Mouse (Mus musculus) adrenal gland, postnatal 25 days (tissue): ENCODE data around the gene Nrde2. TPM values are rescaled to one million over a fixed set of nuclear protein-coding genes. Genes with fewer than 3 reads are reported as not detected.

Source experiments
- total RNA-seq: library from RNA; stranded (reverse); gene quantifications from 2 replicates; pipeline ENCODE4 v1.2.3, GENCODE M21; 2021

Gene Nrde2
- total RNA-seq, 1 experiment from 2014 or later: 24.2 TPM

Other genes starting within 250 kb of the Nrde2 start
- gene Kcnk13, start 195.2 kb downstream of the Nrde2 start, total RNA-seq: 0.57 and 0.76 TPM in 2 replicates
- 236 and 263 TPM in 2 replicates for gene Psmc1, start 49.5 kb downstream of the Nrde2 start, total RNA-seq
- 302 and 339 TPM in 2 replicates for gene Calm1, start 39.8 kb upstream of the Nrde2 start, total RNA-seq